ENCODE assay signal across 21 mouse cellular contexts in genomic region chr19:26745567-26745966, GRCm38 (mm10).
DNase-seq lines count a peak whose midpoint lies in the region; ATAC-seq and TF ChIP-seq lines count a peak whose summit lies in the region.
"Had no signal": no experiment of that assay in that cellular context is flagged by ENCODE, and none has a peak within 500 bp of the region (broad histone marks: within the 10 kb centered on the region; RNA-seq: fewer than 3 reads in every experiment).

No protein-coding gene starts in this region.

- no peaks in the 10 kb centered on the region for H3K36me3 ChIP-seq in hindbrain, embryonic 14.5 days (replicated peaks; ENCODE audit: control insufficient read depth, insufficient read depth)
- H3K36me3 ChIP-seq in hindbrain, embryonic 10.5 days = no peaks in the 10 kb centered on the region
- H3K36me3 ChIP-seq: forebrain, embryonic 15.5 days; heart, embryonic 12.5 days; neural tube, embryonic 12.5 days had no signal

- peaks cover 20% of the 10 kb centered on the region for H3K4me1 ChIP-seq in hindbrain, embryonic 14.5 days (replicated peaks; ENCODE audit: control insufficient read depth, insufficient read depth, low read length)
- H3K4me1 ChIP-seq in hindbrain, embryonic 10.5 days (replicated peaks) = peaks cover 31% of the 10 kb centered on the region
- H3K4me1 ChIP-seq in lung, adult 2 months (ENCODE audit: control insufficient read depth, insufficient read depth, low read length) = peaks cover 17% of the 10 kb centered on the region

- no peak for ATAC-seq in hindbrain, embryonic 14.5 days (ENCODE audit: low FRiP score)
- ATAC-seq: forebrain, embryonic 15.5 days; inflammation-experienced regulatory T-cells, adult 6 months; Patski had no signal

- no peak overlapping the region for H3K4me3 ChIP-seq in hindbrain, embryonic 14.5 days (replicated peaks; ENCODE audit: low read length)
- no peak overlapping the region for H3K4me3 ChIP-seq in hindbrain, embryonic 10.5 days
- H3K4me3 ChIP-seq in lung, adult 2 months (replicated peaks; ENCODE audit: extremely low read depth, low read depth, low read length) = no peak overlapping the region
- H3K4me3 ChIP-seq: forebrain, embryonic 15.5 days; heart, embryonic 12.5 days; left cerebral cortex, adult 2 months; megakaryocyte, embryonic 14.5 days; neural tube, embryonic 12.5 days had no signal

- H3K27me3 ChIP-seq in hindbrain, embryonic 14.5 days (ENCODE audit: control insufficient read depth, insufficient read depth, low read length) = no peaks in the 10 kb centered on the region
- H3K27me3 ChIP-seq in hindbrain, embryonic 10.5 days (ENCODE audit: insufficient read depth, poor library complexity, severe bottlenecking) = no peaks in the 10 kb centered on the region
- H3K27me3 ChIP-seq: forebrain, embryonic 15.5 days; heart, embryonic 12.5 days; megakaryocyte, embryonic 14.5 days; neural tube, embryonic 12.5 days; Patski had no signal

- no peak for TF ChIP-seq POLR2A in lung, adult 2 months (IDR thresholded peaks at IDR 0.05; ENCODE audit: borderline replicate concordance, extremely low read depth, low read depth, low read length)

- no peak for TF ChIP-seq CTCF in lung, adult 2 months (IDR thresholded peaks at IDR 0.05; ENCODE audit: insufficient read depth, low read length)

- H3K27ac ChIP-seq in hindbrain, embryonic 14.5 days = peak overlapping the region; percentile 98; the same call in 1 of the 2 replicates
- no peak overlapping the region for H3K27ac ChIP-seq in hindbrain, embryonic 10.5 days
- H3K27ac ChIP-seq: left cerebral cortex, adult 2 months; neural tube, embryonic 12.5 days had no signal

- H3K9ac ChIP-seq in hindbrain, embryonic 14.5 days = no peak overlapping the region
- H3K9ac ChIP-seq: forebrain, embryonic 15.5 days; heart, embryonic 12.5 days; neural tube, embryonic 12.5 days had no signal

- WGBS in hindbrain, embryonic 14.5 days = 93% methylated on average over 7 of the region's 7 CpGs
- 93% methylated on average over 7 of the region's 7 CpGs for WGBS in hindbrain, embryonic 10.5 days
- 67% methylated on average over 7 of the region's 7 CpGs for WGBS in lung, adult 2 months

- no peak overlapping the region for H3K4me2 ChIP-seq in hindbrain, embryonic 14.5 days (replicated peaks)
- H3K4me2 ChIP-seq: forebrain, embryonic 15.5 days; heart, embryonic 12.5 days; neural tube, embryonic 12.5 days had no signal

- no peaks in the 10 kb centered on the region for H3K9me3 ChIP-seq in hindbrain, embryonic 14.5 days (ENCODE audit: control insufficient read depth, low read length)
- H3K9me3 ChIP-seq in hindbrain, embryonic 10.5 days = no peaks in the 10 kb centered on the region
- H3K9me3 ChIP-seq: forebrain, embryonic 15.5 days; heart, embryonic 12.5 days; megakaryocyte, embryonic 14.5 days; neural tube, embryonic 12.5 days had no signal

- no peak for DNase-seq in hindbrain, embryonic 14.5 days (ENCODE audit: low spot score)
- no peak for DNase-seq in hindbrain, embryonic 10.5 days (ENCODE audit: low spot score)
- peak; percentile 19 for DNase-seq in R1 (ENCODE audit: low read depth, low spot score)
- peak; percentile 51 for DNase-seq in lung, adult 2 months
- DNase-seq in lung, postnatal 14 days = peak; percentile 35
- no peak for DNase-seq in urinary bladder, postnatal 10 days (ENCODE audit: low spot score)
- DNase-seq in kidney, adult 8-10 months = no peak
- no peak for DNase-seq in adrenal gland, postnatal 36 days
- DNase-seq: adrenal gland, postnatal 14 days; gastrocnemius, postnatal 10 days; heart, postnatal 10 days; kidney, adult 18-20 months; left cerebral cortex, postnatal 4 days; thymus, postnatal 14 days had no signal

Comparison
In these comparisons a context has a peak if more than half of its experiments do, and no peak if none do; other contexts are left out.
1. DNase-seq: peak in R1 (single experiment), lung, adult 2 months (single experiment) and lung, postnatal 14 days (single experiment); none in hindbrain, embryonic 14.5 days (single experiment), hindbrain, embryonic 10.5 days (single experiment), urinary bladder, postnatal 10 days (single experiment), kidney, adult 8-10 months (0 of 2) and adrenal gland, postnatal 36 days (0 of 2).